Mouse (Mus musculus) bone marrow macrophage, adult 2 months (primary cell): ENCODE measurements around the gene Ehbp1l1.

Source experiments
- CTCF ChIP-seq: IDR thresholded peaks from 2 replicates; pipeline ENCODE4 v1.5.1; 2012; ENCODE audit warnings: low read depth, mild to moderate bottlenecking, low read length, moderate library complexity
- POLR2A ChIP-seq: IDR thresholded peaks from 2 replicates; pipeline ENCODE4 v1.6.1; 2012; ENCODE audit warnings: mild to moderate bottlenecking, low read depth, low read length, borderline replicate concordance

DNA sequence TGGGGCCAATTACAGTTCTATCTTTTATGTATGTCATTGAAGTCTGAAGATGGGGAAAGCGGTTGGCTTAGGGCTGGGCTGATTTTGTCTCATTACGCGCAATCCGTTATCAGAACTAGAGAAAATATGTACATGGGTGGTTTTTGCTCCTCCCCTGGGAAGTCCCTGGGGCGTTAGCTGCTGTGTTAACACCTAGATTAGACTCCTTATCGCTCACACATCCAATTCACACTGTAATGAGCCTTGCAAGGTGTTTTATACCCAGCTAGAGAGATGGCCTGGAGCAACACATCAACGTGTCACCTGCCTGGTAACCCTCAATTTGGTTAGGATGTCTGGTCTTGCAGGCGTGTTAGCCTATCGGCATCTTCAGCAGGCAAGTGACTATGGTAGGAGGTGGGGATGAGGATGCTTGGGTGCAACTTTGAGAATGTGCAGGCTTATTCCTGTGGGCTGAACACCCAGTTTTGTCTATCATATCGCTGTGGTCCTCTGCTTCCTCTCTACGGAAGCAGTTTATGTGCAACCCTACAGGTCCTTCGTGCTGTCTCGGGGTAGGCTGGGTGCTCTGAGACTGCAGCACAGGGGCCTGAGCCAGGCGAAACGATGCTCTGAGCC lies 953 bp upstream of the Ehbp1l1 start:
- TF ChIP-seq POLR2A, result no peak
- no peak for TF ChIP-seq CTCF
